Mouse (Mus musculus) MEL (cell line): ENCODE data around the gene Rgs9.
A peak's percentile ranks its signal among the peaks of the same experiment; 100 is the strongest.

ENCODE experiments used
- CTCF ChIP-seq, 3 experiments: IDR thresholded peaks in 2 of 3; conservative IDR thresholded peaks in 1 of 3; 2 replicates each; pipeline ENCODE4 v1.5.1; 2011 to 2012; ENCODE audit warnings: low read length in 3 of 3, low read depth in 2 of 3, mild to moderate bottlenecking in 2 of 3, improper control_type of control experiment in 1 of 3, inconsistent platforms in 1 of 3, mixed read lengths in 1 of 3, moderate library complexity in 1 of 3; ENCODE audit not compliant: control insufficient read depth in 1 of 3, insufficient read depth in 1 of 3, poor library complexity in 1 of 3, severe bottlenecking in 1 of 3
- E2F4 ChIP-seq: IDR thresholded peaks from 2 replicates; pipeline ENCODE4 v1.6.1; 2011; ENCODE audit warnings: low read depth, low read length, improper control_type of control experiment, borderline replicate concordance
- EP300 ChIP-seq, 2 experiments: IDR thresholded peaks; 2 replicates each; pipeline ENCODE4 v1.6.1; 2011; ENCODE audit warnings: improper control_type of control experiment in 2 of 2, low read length in 2 of 2, low read depth in 1 of 2, mild to moderate bottlenecking in 1 of 2
- GABPA ChIP-seq: IDR thresholded peaks from 2 replicates; pipeline ENCODE4 v1.6.1; 2012; ENCODE audit warnings: low read depth, mild to moderate bottlenecking, inconsistent platforms, low read length, improper control_type of control experiment, moderate library complexity
- GATA1 ChIP-seq: IDR thresholded peaks from 2 replicates; pipeline ENCODE4 v1.6.1; 2011; ENCODE audit warnings: low read depth, low read length, improper control_type of control experiment
- JUND ChIP-seq: IDR thresholded peaks from 2 replicates; pipeline ENCODE4 v1.6.1; 2011; ENCODE audit warnings: low read depth, mild to moderate bottlenecking, improper control_type of control experiment, low read length
- MXI1 ChIP-seq: IDR thresholded peaks from 2 replicates; pipeline ENCODE4 v1.6.1; 2011; ENCODE audit warnings: mild to moderate bottlenecking, low read depth, low read length, improper control_type of control experiment
- NELFE ChIP-seq: IDR thresholded peaks from 2 replicates; pipeline ENCODE4 v1.6.1; 2011; ENCODE audit warnings: low read depth, low read length, improper control_type of control experiment
- POLR2A ChIP-seq, 2 experiments: IDR thresholded peaks; 2 replicates each; pipeline ENCODE4 v1.6.1; 2011 to 2012; ENCODE audit warnings: low read length in 2 of 2, mild to moderate bottlenecking in 2 of 2, control low read depth in 1 of 2, improper control_type of control experiment in 1 of 2, low read depth in 1 of 2, moderate library complexity in 1 of 2; ENCODE audit not compliant: control insufficient read depth in 1 of 2, insufficient read depth in 1 of 2, poor library complexity in 1 of 2
- POLR2AphosphoS5 ChIP-seq: IDR thresholded peaks from 2 replicates; pipeline ENCODE4 v1.6.1; 2012; ENCODE audit warnings: low read depth, borderline replicate concordance, mild to moderate bottlenecking, inconsistent platforms, low read length, moderate library complexity, mixed read lengths
- RAD21 ChIP-seq: IDR thresholded peaks from 2 replicates; pipeline ENCODE4 v1.6.1; 2011; ENCODE audit warnings: mild to moderate bottlenecking, low read depth, low read length, improper control_type of control experiment
- SMC3 ChIP-seq: IDR thresholded peaks from 2 replicates; pipeline ENCODE4 v1.6.1; 2011; ENCODE audit warnings: low read depth, low read length, improper control_type of control experiment
- ZC3H11A ChIP-seq: IDR thresholded peaks from 2 replicates; pipeline ENCODE4 v1.6.1; 2012; ENCODE audit warnings: low read depth, mild to moderate bottlenecking, inconsistent platforms, low read length, improper control_type of control experiment
- ZNF384 ChIP-seq: IDR thresholded peaks from 2 replicates; pipeline ENCODE4 v1.6.1; 2012; ENCODE audit warnings: low read depth, mild to moderate bottlenecking, inconsistent platforms, low read length, improper control_type of control experiment

DNA sequence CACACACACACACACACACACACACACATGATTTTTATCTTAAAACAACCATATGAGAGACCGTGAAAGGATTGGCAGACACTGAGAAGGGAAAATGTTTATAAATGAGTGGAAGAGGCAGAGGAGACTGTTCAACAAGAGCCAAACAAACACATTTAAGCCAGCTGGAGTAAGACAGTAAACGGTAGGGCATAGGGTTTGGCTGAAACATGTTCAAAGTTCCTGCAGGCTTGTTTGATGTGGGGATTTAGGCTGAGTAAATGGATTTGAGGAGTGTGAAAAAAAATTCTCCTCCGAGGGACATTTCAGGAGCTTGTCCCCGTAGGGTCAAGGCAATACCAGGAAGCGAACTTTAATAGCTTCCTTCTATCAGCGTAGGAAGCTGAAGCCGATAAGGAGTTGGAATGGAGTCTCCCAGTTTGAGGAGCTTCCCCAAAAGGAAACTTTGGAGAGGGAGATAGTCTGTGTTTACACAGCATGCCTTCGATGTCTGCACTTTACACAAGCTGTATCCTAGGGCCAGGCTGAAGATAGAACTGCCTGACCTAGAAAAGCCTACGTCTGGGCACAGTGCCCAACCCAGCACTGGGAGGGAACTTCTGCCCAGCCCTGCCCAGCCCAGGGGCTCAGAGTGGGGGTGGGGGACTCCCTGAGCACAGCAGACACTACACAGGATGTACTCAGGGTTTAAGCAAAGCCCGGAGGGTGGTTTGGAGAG lies 49.5 kb upstream of the Rgs9 start:
- peak; percentile 74 to 80 for TF ChIP-seq EP300 (IDR thresholded peaks at IDR 0.05; ENCODE audit: low read depth in 1 of 2, low read length in 2 of 2)
- peak in 1 of 2 experiments; percentile 23; a peak in 1 of 4 replicates for TF ChIP-seq POLR2A (IDR thresholded peaks at IDR 0.05; ENCODE audit: control insufficient read depth in 1 of 2, insufficient read depth in 1 of 2, low read depth in 1 of 2, low read length in 2 of 2, poor library complexity in 1 of 2)
- TF ChIP-seq CTCF (IDR thresholded peaks at IDR 0.05 in 2 of 3, conservative IDR thresholded peaks at IDR 0.05 in 1 of 3; ENCODE audit: control insufficient read depth in 1 of 3, insufficient read depth in 1 of 3, low read depth in 2 of 3, low read length in 3 of 3, poor library complexity in 1 of 3, severe bottlenecking in 1 of 3), result no peak
- TF ChIP-seq MXI1, result peak; percentile 66
- TF ChIP-seq RAD21, result no peak
- TF ChIP-seq SMC3, result no peak
- no peak for TF ChIP-seq GABPA
- TF ChIP-seq JUND, result no peak
- no peak for TF ChIP-seq E2F4
- no peak for TF ChIP-seq NELFE
- TF ChIP-seq ZNF384, result no peak
- no peak; the same call in 1 of the 2 replicates for TF ChIP-seq ZC3H11A
- TF ChIP-seq POLR2AphosphoS5, result no peak
- TF ChIP-seq GATA1, result peak; percentile 72
